Mouse (Mus musculus) ES-CJ7 (cell line): ENCODE results near the gene E2f6.

Experiments used
- DNase-seq: peaks from one replicate; pipeline ENCODE4 v3.0.0; 2011; ENCODE audit warnings: low read depth, low spot score

Gene E2f6

DNA sequence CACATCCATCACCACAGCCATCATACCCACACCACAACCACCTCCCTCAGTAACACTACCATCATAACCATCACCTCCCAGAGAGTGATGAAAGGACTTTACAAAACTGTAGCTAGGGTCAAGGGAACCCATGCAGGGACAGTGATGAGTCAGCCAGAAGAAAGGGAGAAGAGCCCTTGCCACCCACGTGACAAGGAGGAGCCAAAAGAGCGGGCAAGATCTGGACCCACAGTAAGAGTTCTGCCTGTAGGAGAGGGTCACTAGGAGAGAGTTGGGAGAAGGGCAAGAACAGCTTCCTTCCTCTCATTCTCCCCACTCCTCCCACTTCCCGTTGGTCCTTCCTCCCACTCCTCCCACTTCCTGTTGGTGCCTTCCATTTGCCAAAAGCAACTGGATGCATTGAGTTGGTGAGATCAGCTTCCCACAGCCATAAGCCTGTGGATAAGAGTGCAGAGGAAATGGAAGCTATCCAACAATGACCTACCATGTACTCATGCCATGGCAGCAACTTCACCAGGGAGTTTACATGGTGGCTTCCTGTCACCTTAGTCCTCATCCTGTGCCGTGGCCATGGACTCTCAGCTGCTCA is 36.5 kb downstream of the E2f6 start:
- DNase-seq, result no peak

GRCm38 (mm10) chr12:16848501-16848900 is 37.7 kb downstream of the E2f6 start:
- no peak for DNase-seq

DNA sequence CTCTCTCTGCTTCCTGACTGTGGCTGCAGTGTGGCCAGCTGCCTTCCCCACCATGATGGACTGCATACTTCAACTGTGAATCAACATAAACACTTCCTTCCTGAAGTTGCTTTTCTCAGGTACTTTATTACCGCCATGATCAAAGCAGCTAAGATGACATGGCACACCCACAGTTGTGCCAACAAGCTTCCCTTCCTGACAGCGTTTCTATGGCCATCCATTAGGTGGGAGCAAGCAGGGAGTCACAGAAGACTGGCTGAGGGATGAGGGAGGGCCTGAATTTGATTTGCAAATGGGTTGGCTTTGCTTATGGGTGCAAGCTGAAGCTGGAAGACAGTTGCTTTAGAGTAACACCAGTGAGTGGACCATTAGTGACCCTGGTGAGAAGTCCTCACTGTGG is 39.1 kb downstream of the E2f6 start:
- no peak for DNase-seq

GRCm38 (mm10) chr12:16850431-16851375 is 39.9 kb downstream of the E2f6 start:
- DNase-seq, result peak; percentile 73

- DNase-seq, result peak; percentile 25
Observed at GRCm38 (mm10) chr12:16853431-16854165, 42.8 kb downstream of the E2f6 start.

GRCm38 (mm10) chr12:16855632-16856305 is 45.0 kb downstream of the E2f6 start:
- DNase-seq, result peak; percentile 69

DNA sequence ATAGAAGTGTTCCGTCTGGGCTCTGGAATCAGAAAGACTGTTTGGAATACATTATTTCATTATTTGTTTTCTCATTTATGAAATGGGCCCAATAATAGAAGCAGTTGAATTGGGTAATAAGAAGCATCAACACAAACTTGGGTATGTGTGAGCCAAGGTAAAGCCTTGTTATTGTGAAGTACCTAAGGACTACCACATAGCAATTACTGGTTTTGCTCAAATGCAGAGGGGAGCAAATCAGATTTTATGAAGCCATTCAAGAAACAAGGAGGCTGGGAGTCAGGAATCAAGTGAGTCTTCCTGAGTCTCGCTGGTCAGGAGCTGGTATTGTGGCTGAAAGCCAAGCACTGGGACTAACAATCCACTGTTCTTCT is 45.5 kb downstream of the E2f6 start:
- no peak for DNase-seq

GRCm38 (mm10) chr12:16858081-16858480 is 47.3 kb downstream of the E2f6 start:
- no peak for DNase-seq

GRCm38 (mm10) chr12:16859781-16860180 is 49.0 kb downstream of the E2f6 start:
- DNase-seq, result no peak

DNA sequence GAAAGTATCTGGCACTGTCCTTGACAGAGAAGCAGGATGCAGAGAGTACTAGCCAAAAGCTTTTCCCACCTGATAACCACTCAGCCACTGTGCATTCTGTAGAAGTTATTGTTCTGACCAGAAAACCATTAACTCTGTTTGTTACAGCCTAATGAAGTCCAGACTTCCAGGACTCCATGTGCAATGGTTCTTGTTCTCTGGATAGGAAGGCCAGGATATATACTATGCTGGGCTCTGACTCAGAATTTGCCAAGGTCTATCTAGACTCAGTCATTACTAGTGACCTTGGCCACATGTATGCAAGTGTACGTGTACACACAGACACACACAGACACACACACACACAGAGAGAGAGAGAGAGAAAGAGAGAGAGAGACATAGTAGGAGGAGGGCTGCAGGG is 49.8 kb downstream of the E2f6 start:
- DNase-seq, result no peak

DNA sequence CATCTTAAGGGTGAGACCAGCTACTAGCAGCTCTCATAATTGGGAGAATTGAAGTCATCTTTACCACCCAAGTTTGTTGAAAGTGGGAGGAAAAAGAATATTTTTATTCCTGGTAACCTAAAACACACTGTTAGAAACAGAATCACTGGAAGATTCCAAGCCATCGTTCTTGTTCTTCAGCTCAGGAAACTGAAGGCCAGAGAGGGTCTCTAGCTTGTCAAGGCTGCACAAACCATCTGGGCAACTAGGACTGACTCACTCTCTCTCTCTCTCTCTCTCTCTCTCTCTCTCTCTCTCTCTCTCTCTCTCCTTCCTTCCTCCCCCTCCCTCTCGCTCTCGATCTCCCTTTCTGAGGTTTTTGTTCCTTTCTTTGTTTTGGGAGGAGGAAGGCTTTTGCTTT is 50.2 kb downstream of the E2f6 start:
- DNase-seq, result no peak

GRCm38 (mm10) chr12:16864477-16864876 is 53.7 kb downstream of the E2f6 start:
- no peak for DNase-seq

DNA sequence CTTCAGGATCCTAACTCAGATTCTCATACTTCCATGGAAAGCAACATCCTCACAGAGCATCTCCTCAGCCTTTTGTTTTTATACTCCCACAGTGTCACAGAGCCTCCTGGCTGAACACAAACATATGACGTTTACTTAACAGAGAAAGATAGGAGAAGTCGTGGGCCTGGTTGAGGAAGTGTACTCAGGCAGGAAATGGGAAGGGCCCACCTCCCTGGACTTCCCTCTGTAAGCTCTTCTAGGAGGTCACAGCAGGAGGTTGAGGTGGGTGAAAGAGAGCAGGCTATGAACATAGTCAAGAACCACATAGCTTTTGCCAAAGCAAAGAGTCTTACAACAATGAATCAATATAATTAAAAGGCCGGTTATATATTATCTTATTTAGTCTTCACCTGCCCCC is 55.1 kb downstream of the E2f6 start:
- DNase-seq, result no peak

- no peak for DNase-seq
Observed at GRCm38 (mm10) chr12:16866460-16866859, 55.7 kb downstream of the E2f6 start.

GRCm38 (mm10) chr12:16867306-16867705 is 56.5 kb downstream of the E2f6 start:
- peak; percentile 34 for DNase-seq

DNA sequence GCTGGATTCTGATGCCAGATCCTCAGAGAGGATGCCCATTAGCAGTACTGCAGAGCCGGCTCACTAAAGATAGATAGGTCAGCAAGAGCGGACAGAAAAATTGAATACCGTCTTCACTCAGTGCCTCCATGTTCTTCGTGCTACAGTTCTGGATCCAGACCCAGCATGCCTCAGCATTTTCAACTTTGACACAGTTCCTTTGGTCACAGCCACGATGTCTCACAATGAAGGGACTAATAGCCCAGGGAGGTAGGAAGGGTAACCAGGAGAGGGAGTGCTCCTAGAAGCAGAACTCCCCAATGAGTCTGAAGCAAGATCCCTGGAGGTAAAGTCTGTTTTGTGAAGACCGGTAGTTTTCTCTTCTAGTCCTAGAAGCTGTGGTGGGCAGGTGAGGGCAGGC is 57.9 kb downstream of the E2f6 start:
- DNase-seq, result no peak

DNA sequence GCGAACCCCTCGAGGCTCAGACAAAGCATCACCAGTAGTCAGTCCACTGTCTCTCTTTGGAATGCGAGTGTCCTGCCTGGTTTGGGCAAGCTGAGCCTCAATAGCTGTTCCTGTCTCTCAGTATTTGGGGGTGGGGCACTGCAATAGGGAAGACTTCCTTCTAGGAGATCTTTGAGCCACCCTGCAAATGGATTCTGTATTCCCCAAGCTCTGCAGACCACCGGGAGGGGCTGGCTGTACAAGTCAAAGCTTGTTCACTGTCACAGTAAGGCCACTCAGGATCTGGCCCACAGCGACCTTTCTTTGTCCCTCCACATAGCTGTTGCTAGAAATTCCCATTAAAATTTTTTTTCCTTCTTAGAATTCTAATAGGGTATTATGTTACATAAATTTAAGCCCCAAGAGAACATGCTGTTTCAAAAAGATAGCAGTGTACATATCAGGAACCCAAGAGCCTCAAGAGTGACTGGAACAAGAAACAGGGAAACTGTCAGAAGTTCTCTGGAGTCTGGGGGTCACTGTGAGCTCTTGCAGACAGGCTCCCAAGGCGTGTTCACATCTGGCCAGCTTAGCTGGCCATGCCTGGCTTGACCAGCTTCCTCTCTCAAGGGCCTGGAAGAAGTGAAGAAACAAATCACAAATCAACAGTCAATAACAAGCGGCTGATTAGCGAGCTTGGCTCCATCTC is 58.5 kb downstream of the E2f6 start:
- DNase-seq, result no peak

- DNase-seq, result no peak
Observed at GRCm38 (mm10) chr12:16869870-16870404, 59.2 kb downstream of the E2f6 start.

- no peak for DNase-seq
Observed at GRCm38 (mm10) chr12:16870405-16871068, 59.8 kb downstream of the E2f6 start.

GRCm38 (mm10) chr12:16872006-16872405 is 61.2 kb downstream of the E2f6 start:
- DNase-seq, result no peak
